Mouse (Mus musculus) neutrophil, adult 5-6 weeks (primary cell): Measurements from ENCODE around the gene Gpx1. TPM values are rescaled to one million over a fixed set of nuclear protein-coding genes. Genes with fewer than 3 reads are reported as not detected.
"Not testable (repeated sequence)": the region's sequence is repeated elsewhere in the genome, so short reads cannot be mapped to it uniquely, and the experiment has no call there.

ENCODE experiments used
- ATAC-seq: fragments of 151-379, 151-347 bp; 2 replicates; pipeline ENCODE4 v1.8.0; 2017; ENCODE audit warnings: mild to moderate bottlenecking, moderate TSS enrichment; ENCODE audit not compliant: insufficient number of reproducible peaks, poor library complexity, low FRiP score, severe bottlenecking; ENCODE audit errors: extremely low read depth
- total RNA-seq: library from RNA; stranded (forward); fragments of 200-1000 nt; gene quantifications from 2 replicates; pipeline ENCODE4 v1.2.3, GENCODE M21; 2017

The Gpx1 gene
- total RNA-seq = 689 and 756 TPM in 2 replicates

DNA sequence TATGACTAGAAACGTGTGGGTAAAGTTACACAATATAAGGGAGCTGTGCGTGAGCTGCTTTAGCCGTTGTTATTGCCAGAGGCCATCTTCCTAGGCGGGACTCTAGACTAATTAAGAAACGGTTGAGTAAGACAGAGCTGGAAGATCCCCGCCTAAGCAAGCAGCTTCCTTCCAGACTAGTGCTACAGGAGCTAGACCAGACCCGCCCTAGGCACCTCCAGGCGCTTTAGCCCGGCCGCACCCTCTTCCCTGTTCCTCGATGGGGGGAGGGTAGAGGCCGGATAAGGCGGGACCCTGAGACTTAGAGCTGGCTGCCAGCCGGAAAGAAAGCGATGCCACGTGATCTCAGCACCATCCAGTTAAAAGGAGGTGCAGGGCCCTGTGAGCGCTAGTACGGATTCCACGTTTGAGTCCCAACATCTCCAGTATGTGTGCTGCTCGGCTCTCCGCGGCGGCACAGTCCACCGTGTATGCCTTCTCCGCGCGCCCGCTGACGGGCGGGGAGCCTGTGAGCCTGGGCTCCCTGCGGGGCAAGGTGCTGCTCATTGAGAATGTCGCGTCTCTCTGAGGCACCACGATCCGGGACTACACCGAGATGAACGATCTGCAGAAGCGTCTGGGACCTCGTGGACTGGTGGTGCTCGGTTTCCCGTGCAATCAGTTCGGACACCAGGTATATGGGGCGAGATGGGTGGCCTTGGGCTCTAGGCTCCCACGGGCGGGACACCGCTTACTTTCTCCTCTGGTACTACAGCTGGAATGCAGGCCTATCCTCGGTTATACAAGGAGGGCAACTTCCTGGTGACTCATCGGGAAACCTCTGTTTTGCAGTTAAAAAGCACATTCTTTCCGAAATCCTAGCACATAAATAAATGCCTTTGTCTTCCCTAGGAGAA, at the start of gene Gpx1:
TSS of gene Gpx1 (plus strand) at position 18 of the 896 bp plus-strand sequence.
- ATAC-seq = peak; percentile 72

GRCm38 (mm10) chr9:108289347-108289746, 49.4 kb upstream of the Gpx1 start:
- no peak for ATAC-seq

DNA sequence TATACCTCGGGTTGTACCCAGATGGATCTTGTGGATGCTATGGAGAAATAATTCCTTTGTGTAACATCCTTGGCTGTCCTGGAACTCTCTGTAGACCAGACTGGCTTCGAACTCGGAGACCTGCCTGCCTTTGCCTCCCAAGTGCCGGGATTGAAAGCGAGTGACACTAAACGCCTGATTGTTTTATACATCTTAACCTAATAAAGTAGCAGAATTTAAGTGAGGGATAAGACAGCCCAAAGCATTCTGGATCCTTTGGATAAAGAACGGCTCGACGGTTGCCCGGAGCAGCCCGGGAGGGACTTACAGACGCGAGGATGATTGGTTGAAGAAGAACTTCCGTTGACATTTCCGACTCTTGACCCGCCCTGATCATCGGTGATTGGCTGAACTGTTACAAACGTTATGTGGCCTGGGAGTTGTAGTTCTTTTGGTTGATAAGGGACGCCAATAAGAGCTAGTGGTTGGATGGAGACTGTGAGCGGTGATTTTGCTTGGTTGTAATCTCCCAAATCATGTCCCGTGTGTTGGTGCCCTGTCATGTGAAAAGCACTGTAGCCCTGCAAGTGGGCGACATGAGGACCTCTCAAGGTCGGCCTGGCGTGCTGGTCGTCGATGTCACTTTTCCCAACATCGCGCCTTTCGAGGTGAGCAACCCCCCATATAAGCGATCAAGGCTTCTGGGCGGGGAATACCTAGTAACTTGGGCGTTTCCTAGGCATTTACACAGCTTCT, 48.5 kb upstream of the Gpx1 start, which contains the start of gene Nicn1:
TSS of gene Nicn1 (plus strand) at position 414 of the 735 bp plus-strand sequence.
- ATAC-seq = peak; percentile 100

DNA sequence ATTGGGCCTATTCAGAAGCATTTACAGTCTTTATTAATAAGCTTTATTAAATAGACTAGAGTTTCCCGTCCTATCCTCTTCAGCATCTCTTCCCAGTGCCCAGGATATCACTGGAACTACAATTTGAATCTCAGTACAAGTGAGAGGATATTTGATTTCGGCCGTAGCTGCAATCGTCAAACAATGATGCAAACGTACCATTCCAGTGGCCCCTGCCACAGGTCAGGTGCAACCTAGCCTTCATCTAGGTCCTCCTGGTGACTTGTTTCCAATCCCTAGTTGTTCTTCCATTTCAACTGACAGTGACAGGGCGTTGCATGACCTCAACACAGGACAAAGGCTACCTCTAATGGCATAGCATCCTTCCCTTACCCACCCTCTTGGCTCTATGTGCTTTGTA, 47.9 kb upstream of the Gpx1 start:
- no peak for ATAC-seq

GRCm38 (mm10) chr9:108296453-108297355, 42.0 kb upstream of the Gpx1 start, which contains the start of gene Amt:
Gene Amt, plus strand, starts transcription at chr9:108296853.
- ATAC-seq = no peak

DNA sequence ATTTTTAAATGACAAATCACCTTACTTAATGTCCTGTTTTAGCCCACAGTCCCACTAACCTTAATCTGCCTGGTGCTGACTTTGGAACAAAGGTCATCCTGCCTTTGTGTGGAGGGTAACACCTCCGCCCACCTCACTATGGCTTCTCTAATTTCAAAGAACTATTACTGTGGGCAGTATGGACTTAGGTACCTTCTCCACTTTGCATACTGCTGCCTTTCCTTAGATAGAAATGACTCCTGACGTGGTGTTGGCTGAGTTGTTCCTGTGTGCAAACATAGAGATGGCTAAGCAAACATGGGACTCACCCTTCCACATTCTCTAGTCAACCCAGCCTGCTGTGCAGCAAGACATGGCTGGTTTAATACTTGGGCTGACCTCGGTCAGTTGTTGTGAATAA, 36.9 kb upstream of the Gpx1 start:
- no peak for ATAC-seq

DNA sequence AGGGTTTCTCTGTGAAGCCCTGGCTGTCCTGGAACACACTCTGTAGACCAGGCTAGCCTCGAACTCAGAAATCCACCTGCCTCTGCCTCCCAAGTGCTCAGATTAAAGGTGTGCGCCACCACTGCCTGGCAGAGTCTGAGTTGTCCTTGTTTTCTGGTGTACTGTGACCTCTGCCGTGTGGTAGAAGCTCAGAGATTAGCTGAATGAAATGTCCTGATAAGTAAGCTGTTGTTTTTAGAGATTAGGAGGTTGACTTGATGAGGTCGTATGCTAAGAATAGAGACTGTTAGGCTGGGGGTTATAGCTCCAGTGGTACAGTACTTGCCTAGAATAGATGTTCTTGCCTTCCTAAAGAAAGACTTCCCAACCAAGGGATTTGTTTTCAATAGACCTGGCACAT, 34.0 kb upstream of the Gpx1 start:
- ATAC-seq = no peak

GRCm38 (mm10) chr9:108305170-108305569, 33.5 kb upstream of the Gpx1 start:
- ATAC-seq = no peak

GRCm38 (mm10) chr9:108305629-108306520, 32.8 kb upstream of the Gpx1 start, which contains the start of the genes Rhoa and Tcta:
Gene Rhoa, plus strand, starts transcription at chr9:108306129.
Gene Tcta, minus strand, starts transcription at chr9:108306160.
- peak; percentile 94 for ATAC-seq

GRCm38 (mm10) chr9:108306571-108306980, 32.1 kb upstream of the Gpx1 start:
- peak; percentile 37 for ATAC-seq

DNA sequence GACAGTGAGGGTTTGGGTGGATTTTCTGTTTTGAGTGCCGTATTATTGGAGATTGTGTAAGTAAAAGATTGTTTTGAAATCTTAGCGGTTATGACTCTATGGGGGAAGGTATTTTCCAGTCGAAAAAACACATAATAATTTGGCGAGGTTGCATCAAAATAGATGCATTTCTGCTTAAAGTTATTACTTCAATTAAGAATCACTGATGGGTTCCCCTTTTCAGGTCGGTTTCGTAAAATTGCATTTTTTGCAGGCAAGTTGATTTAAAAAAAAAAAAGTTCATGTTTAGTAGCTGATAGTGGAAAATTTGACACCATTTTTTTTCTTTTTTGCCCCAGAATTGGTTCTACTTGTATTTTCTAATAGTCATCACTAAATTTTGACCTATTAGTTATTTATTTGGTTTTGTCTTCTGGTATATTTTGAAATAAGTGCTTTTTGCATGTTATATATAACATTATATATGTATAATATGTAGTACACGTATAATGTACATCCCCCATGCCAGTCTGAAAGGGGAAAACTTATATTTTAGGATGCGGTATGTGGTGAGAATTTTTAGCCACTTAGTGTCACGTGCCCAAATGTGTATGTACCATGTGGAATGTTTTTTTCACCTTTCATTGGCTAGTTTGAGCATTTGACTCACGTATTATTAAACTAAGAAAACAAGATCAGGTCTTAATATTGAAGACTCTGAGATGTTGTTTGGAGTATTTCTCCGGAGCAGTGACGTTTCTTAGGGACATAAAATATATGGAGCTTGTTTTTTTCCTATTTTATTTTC, 31.5 kb upstream of the Gpx1 start:
- no peak for ATAC-seq

- no peak for ATAC-seq
Observed at GRCm38 (mm10) chr9:108308141-108308540, 30.6 kb upstream of the Gpx1 start.

DNA sequence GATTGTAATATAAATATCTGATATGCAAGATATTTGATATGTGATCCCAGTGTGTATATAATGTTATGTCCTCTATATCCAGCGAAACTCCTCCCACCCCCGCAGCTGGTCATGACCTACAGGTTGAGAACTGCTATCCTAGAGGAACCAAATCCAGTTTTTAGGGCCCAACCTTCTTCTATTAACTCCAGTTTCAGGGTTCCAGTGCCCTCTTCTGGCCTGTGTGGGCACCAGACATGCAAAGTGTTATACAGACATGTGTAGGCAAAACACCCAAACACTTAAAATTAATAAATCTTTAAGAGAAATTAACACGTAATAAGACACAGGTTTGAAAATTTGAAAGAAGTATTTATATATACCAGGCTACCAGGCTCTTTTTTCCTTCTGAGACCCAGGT, 21.1 kb upstream of the Gpx1 start:
- no peak for ATAC-seq

GRCm38 (mm10) chr9:108318462-108318861, 20.2 kb upstream of the Gpx1 start:
- no peak for ATAC-seq

DNA sequence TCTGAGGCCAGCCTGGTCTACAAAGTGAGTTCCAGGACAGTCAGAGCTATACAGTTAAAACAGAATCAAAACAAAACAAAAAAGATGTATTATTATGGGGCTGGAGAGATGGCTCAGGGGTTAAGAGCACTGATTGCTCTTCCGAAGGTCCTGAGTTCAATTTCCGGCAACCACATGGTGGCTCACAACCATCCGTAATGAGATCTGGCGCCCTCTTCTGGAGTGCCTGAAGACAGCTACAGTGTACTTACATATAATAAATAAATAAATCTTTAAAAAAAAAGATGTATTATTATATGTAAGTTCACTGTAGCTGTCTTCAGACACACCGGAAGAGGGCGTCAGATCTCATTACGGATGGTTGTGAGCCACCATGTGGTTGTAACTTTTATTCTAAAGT, 16.6 kb upstream of the Gpx1 start:
- not testable (repeated sequence) for ATAC-seq

GRCm38 (mm10) chr9:108324784-108325183, 13.9 kb upstream of the Gpx1 start:
- ATAC-seq = no peak

- ATAC-seq = no peak
Observed at GRCm38 (mm10) chr9:108325811-108326210, 12.9 kb upstream of the Gpx1 start.
